Mouse (Mus musculus): ENCODE data around the gene Capns1. TPM values are rescaled to one million over a fixed set of nuclear protein-coding genes. Genes with fewer than 3 reads are reported as not detected.
A peak's percentile ranks its signal among the peaks of the same experiment; 100 is the strongest.

Gene Capns1
- polyA plus RNA-seq, 1 experiment from 2014 or later, result 84.1 TPM

DNA sequence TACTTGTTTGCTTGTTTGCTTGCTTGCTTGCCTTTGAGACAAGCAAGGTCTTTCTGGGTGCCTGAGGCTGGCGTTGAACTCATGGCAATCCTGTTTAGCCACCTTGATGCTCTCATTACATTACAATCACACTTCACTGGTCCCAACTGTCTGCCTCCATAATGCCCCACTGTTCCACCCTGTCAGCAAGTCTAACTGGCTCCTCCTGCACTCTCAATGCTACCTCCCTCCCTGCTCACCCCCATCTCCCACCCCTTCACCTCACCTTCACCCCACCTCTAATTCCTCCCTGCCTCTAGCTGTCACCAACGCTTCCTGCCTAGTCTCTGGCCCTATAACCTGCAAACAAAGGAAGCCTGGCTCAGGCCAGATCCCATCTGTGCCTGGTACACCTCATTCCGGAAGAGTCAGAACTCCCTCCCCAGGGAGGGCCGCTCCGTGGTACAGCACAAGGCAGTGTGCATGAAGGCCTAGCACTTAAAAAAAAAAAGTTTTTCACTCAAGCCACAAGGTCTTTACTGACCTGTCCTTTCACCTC, 950 bp downstream of the Capns1 start:
- DNase-seq (ENCODE audit: low spot score), result no peak
- 0 out of 2 replicates have a peak overlapping the region, but pooled peaks have one; percentile 52 for H3K27ac ChIP-seq

DNA sequence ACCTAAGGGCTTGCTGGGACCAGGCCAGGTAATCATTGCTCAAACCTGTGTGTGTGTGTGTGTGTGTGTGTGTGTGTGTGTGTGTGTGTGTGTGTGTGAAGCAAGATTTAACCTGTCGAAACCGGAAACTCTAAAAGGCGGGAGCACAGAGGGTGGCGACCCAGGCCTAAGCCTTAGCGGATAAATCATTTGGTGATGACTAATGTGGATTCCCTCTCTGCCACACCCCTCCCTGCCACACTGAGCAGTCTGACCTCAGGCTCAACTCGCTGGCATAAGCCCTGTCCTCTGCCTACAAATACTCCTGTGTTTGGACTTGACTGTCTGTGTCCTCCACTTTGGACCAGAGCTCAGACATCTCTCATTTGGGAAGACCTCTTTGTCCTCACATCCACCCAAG, 2.4 kb downstream of the Capns1 start:
- Histone ChIP-seq H3K4me1 (peaks cover 40% of the 10 kb centered on the region), H3K27ac (no peak overlapping the region), H3K36me3 (peaks cover 17% of the 10 kb centered on the region), H3K9me3 (no peaks in the 10 kb centered on the region), H3K4me3 (no peak overlapping the region), H3K27me3 (ENCODE audit: insufficient read depth, poor library complexity, severe bottlenecking) (no peaks in the 10 kb centered on the region)
- WGBS, result 81% methylated on average over 6 of the region's 6 CpGs
- no peak for DNase-seq (ENCODE audit: low spot score)

More for the DNA sequence above, 950 bp downstream of the Capns1 start:
- H3K27me3 ChIP-seq (ENCODE audit: insufficient read depth, poor library complexity, severe bottlenecking), result no peaks in the 10 kb centered on the region
- H3K4me3 ChIP-seq, result no peak overlapping the region; the same call in 1 of the 2 replicates
- peaks cover 39% of the 10 kb centered on the region for H3K4me1 ChIP-seq
- H3K36me3 ChIP-seq, result peaks cover 2% of the 10 kb centered on the region; the same call in 1 of the 2 replicates
- no peaks in the 10 kb centered on the region for H3K9me3 ChIP-seq
- WGBS, result 58% methylated on average over 5 of the region's 5 CpGs

DNA sequence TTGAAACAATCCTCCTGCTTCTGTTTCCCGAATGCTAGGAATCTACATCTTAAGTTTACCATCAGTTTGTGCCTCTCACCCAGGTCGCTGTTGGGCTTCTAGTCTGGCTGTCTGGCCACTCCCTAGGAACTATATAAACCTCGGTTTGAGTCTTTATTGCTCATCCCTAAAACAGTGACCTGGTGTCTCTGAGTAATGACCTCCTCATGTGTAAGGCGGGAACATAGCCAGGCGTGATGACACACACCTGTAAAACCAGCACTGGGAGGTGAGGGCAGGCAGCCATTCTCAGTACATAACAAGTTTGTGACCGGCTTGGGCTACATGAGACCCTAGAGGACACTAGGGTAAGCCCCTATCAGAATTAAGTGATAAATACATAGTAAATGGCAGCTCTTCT, 3.1 kb downstream of the Capns1 start:
- DNase-seq (ENCODE audit: low spot score), result no peak
- 70% methylated on average over 6 of the region's 6 CpGs for WGBS
- Histone ChIP-seq H3K27me3 (ENCODE audit: insufficient read depth, poor library complexity, severe bottlenecking) (no peaks in the 10 kb centered on the region), H3K36me3 (peaks cover 24% of the 10 kb centered on the region), H3K4me3 (peak overlapping the region; percentile 85; the same call in 1 of the 2 replicates), H3K9me3 (no peaks in the 10 kb centered on the region), H3K27ac (peak overlapping the region; percentile 90), H3K4me1 (peaks cover 40% of the 10 kb centered on the region)

DNA sequence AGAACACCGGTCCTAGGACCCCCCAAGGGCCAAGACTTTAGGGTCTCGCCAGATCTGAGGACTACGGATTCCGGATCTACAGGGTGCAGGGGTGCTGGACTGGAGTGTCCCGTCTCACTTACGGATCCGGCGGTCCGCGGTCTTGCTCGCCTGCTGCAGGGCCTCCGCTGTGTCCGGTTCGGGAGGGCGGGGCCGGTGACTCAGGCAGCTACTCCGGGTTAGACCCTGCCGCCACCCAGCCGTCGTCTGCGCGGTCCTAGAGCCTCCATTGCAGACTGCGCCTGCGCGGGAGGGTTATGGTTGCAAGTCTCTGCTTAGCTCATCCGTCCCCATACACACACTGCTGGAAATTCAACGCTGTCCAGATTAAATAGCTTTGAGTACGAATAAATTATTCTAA, 3.7 kb downstream of the Capns1 start:
- H3K27me3 ChIP-seq (ENCODE audit: insufficient read depth, poor library complexity, severe bottlenecking), result no peaks in the 10 kb centered on the region
- peaks cover 29% of the 10 kb centered on the region for H3K36me3 ChIP-seq
- peaks cover 40% of the 10 kb centered on the region for H3K4me1 ChIP-seq
- peak; percentile 99 for DNase-seq (ENCODE audit: low spot score)
- H3K9me3 ChIP-seq, result no peaks in the 10 kb centered on the region
- under 1% methylated on average over 28 of the region's 28 CpGs for WGBS
- peak overlapping the region; percentile 90 for H3K27ac ChIP-seq
- peak overlapping the region; percentile 85 for H3K4me3 ChIP-seq

DNA sequence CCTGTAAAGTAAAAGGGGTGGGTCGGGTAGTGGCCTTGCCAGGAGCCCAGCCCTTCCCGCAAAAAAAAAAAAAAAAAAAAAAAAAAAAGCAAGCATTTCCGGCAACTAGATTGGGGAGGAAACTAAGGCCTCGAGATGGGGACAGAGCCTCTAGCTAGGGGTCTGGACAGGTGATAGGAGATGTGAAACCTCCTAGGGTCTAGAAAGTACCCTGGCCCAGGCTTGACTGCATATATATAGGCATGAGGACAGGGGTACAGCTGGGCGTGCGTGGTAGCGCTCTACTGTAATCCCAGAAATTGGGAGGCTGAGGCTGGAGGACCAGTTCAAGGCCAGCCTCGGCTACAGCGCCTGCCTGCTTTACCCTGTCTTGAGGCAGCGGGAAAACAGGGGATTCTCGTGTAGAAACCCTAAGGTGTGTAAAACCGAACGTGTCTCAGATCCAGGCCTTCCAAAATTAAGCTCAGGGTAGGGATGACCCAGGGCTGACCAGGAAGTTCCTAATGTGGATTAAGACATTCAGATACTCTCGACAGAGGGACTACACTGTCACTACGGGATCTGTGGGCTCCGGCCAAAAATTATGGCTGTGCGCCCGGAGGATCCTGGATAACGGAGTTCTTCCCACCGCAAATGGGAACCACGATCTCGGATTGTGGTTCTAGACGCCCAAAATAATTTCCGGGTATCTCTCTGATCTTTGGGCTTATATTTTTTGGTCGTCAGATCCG, 4.3 kb downstream of the Capns1 start:
- under 1% methylated on average over 26 of the region's 26 CpGs for WGBS
- H3K9me3 ChIP-seq, result no peaks in the 10 kb centered on the region
- DNase-seq (ENCODE audit: low spot score), result no peak
- peak overlapping the region; percentile 90 for H3K27ac ChIP-seq
- peaks cover 40% of the 10 kb centered on the region for H3K4me1 ChIP-seq
- H3K4me3 ChIP-seq, result peak overlapping the region; percentile 85
- no peaks in the 10 kb centered on the region for H3K27me3 ChIP-seq (ENCODE audit: insufficient read depth, poor library complexity, severe bottlenecking)
- peaks cover 31% of the 10 kb centered on the region for H3K36me3 ChIP-seq

DNA sequence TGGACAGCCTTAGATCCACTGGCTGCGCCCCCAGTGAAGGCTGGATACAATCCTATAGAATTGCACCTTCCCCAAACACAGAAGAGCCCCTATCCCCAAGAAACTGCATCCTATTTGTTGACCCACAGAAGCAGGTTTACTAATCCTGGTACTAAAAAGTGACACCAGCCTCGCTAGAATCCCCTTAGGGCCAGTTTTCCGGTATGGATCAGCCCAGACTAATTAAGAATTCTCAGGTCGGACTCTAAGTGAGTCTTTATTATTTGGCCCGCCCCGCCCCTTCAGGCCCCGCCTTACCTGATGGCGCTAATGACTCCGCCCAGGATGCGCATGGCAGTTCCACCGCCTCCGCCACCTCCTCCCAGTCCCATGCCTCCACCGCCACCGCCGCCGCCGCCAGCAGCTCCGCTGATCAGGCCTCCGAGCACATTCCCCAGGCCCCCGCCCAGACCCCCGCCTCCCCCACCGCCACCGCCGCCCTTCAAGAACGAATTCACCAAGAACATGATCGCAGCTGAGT, 5.0 kb downstream of the Capns1 start:
- peak overlapping the region; percentile 85 for H3K4me3 ChIP-seq
- under 1% methylated on average over 26 of the region's 26 CpGs for WGBS
- no peaks in the 10 kb centered on the region for H3K27me3 ChIP-seq (ENCODE audit: insufficient read depth, poor library complexity, severe bottlenecking)
- peaks cover 38% of the 10 kb centered on the region for H3K36me3 ChIP-seq
- no peaks in the 10 kb centered on the region for H3K9me3 ChIP-seq
- peaks cover 40% of the 10 kb centered on the region for H3K4me1 ChIP-seq
- peak overlapping the region; percentile 90 for H3K27ac ChIP-seq
- DNase-seq (ENCODE audit: low spot score), result peak; percentile 95

DNA sequence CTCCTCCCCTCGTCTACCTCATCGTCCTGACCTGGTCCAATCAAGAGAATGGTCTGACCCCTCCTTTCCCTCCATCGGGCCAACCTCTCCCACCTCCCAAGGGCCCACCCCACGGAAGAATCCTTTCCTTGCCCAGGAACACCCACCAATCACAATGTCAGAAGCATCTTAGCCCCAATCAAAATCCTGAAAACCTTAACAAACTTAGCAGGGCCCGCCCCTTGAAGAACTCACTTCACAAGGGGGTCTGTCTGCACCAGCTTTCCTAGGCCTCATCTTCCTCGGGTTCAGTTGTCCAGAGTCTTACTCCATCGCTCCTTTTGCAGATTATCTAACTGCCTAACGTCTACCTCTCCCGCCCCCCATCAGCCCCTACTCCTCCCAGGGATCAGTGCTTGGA, 5.6 kb downstream of the Capns1 start:
- WGBS, result 24% methylated on average over 9 of the region's 9 CpGs
- DNase-seq (ENCODE audit: low spot score), result no peak
- H3K36me3 ChIP-seq, result peaks cover 44% of the 10 kb centered on the region
- H3K4me1 ChIP-seq, result peaks cover 35% of the 10 kb centered on the region
- peak overlapping the region; percentile 90 for H3K27ac ChIP-seq
- no peaks in the 10 kb centered on the region for H3K9me3 ChIP-seq
- peak overlapping the region; percentile 85 for H3K4me3 ChIP-seq
- H3K27me3 ChIP-seq (ENCODE audit: insufficient read depth, poor library complexity, severe bottlenecking), result no peaks in the 10 kb centered on the region

DNA sequence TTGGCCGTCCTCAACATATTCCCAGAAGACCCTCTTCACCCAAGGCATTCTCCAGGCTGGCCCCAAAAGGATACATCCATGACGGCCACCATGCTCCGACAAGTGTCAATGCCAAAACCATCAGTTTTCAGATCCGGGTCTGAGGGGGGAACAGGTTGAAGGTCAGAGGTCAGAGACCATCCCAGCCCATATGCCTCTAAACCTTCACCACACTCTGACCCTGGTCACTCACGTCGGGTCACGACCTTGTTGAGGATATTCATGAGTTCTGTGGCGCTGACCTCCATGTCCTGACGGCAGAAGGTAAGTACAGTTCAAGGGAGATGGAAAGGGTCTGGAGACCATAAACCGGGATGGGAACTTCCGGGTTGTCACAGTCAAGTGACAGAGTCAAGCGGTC, 6.5 kb downstream of the Capns1 start:
- peaks cover 53% of the 10 kb centered on the region for H3K36me3 ChIP-seq
- H3K27me3 ChIP-seq (ENCODE audit: insufficient read depth, poor library complexity, severe bottlenecking), result no peaks in the 10 kb centered on the region
- no peak overlapping the region for H3K4me3 ChIP-seq
- no peak for DNase-seq (ENCODE audit: low spot score)
- no peaks in the 10 kb centered on the region for H3K9me3 ChIP-seq
- no peak overlapping the region for H3K27ac ChIP-seq
- peaks cover 26% of the 10 kb centered on the region for H3K4me1 ChIP-seq
- WGBS, result 90% methylated on average over 12 of the region's 12 CpGs

DNA sequence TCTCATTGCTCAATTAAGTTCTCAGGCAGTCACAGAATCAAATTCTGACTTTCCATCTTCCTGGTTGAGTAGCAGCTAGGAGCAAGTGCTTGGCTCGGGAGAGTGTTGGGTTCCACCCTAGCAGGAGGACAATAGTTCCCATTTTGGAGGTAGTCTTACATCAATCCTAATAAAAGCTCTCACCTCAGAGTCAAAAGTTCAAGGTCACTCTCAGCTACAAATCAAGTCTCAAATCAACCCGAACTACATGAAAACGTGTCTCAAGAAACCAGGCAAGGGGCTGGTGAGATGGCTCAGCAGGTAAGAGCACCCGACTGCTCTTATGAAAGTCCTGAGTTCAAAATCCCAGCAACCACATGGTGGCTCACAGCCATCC, 9.5 kb downstream of the Capns1 start:
- 80% methylated on average over 4 of the region's 4 CpGs for WGBS
- DNase-seq (ENCODE audit: low spot score), result no peak
- peaks cover 29% of the 10 kb centered on the region for H3K4me1 ChIP-seq
- H3K36me3 ChIP-seq, result peaks cover 72% of the 10 kb centered on the region
- H3K27me3 ChIP-seq (ENCODE audit: insufficient read depth, poor library complexity, severe bottlenecking), result no peaks in the 10 kb centered on the region
- H3K27ac ChIP-seq, result no peak overlapping the region
- no peak overlapping the region for H3K4me3 ChIP-seq
- H3K9me3 ChIP-seq, result no peaks in the 10 kb centered on the region

DNA sequence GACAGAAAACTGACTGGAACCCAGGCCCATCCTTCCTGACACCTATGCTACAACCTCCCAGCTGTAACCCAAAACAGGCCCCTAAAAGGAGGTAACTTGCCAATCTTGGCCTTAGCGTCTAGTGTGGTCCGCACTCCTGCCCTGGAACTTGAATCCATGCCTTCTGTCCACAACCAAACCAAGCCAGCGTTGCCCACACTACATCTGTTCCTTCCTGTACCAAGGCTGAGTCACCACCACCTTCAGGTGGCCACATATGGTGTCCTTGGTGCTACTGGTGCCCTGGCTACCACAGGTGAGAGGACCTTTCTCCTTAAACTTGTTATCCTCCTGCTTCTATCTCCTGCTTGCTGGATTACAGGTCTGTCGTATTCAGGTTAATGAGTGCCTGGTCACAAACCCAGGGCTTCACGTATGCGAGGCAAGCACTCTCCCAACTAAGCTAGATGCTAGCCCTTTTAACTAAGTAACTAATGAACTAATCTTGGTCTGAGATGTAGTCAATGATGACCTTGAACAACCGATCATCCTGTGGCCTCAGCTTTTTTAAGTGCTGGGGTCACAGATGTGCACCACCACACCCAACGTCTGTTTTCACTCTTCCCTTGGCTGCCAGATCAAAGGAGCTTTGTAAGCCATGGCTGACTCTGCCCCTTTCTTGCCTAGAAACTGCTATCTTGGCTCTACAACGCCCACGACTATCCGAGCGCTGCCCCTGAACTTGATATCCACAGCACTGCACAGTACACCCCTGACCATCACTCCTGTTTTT, 10.1 kb downstream of the Capns1 start:
- no peaks in the 10 kb centered on the region for H3K27me3 ChIP-seq (ENCODE audit: insufficient read depth, poor library complexity, severe bottlenecking)
- no peak overlapping the region for H3K4me3 ChIP-seq
- no peak overlapping the region for H3K27ac ChIP-seq
- 76% methylated on average over 12 of the region's 12 CpGs for WGBS
- DNase-seq (ENCODE audit: low spot score), result no peak
- H3K4me1 ChIP-seq, result peaks cover 32% of the 10 kb centered on the region
- no peaks in the 10 kb centered on the region for H3K9me3 ChIP-seq
- peaks cover 72% of the 10 kb centered on the region for H3K36me3 ChIP-seq

DNA sequence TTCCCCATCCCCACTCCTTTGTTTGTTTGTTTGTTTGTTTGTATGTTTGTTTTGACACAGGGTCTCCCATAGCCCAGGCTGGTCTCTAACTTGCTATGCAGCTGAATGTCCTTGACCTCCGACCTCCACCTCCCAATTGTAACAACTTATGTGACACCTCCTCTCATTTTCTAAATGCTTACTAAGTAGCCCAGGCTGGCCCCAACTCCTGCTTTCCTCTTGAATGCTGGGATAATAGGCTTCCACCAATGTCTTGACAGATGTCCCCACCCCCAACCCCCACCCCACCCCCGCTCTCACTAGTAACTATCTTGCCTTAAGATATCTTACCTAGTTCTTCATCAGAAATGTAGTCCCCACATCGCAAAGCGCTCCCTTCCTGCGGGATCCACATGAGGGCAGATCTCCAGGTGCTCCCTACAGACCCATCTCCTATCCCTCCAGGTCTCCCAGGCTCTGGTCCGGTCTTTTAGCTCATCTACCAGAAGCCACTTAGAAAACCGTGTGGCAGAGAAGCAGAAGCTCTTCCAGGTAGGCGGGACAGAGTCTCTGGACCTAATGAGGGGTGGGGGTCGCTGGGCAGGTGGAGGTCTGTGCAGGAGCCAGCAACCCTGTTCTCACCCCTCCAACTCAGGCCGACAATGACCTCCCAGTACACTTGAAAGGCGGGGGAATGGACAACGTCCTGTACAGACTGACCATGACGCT, 13.8 kb downstream of the Capns1 start:
- Histone ChIP-seq H3K9me3 (no peaks in the 10 kb centered on the region), H3K27ac (peak overlapping the region; percentile 81; the same call in 1 of the 2 replicates), H3K4me3 (peak overlapping the region; percentile 58), H3K36me3 (peaks cover 45% of the 10 kb centered on the region), H3K4me1 (peaks cover 23% of the 10 kb centered on the region; the same call in 1 of the 2 replicates), H3K27me3 (ENCODE audit: insufficient read depth, poor library complexity, severe bottlenecking) (no peaks in the 10 kb centered on the region)
- WGBS, result 65% methylated on average over 13 of the region's 13 CpGs
- DNase-seq (ENCODE audit: low spot score), result no peak

DNA sequence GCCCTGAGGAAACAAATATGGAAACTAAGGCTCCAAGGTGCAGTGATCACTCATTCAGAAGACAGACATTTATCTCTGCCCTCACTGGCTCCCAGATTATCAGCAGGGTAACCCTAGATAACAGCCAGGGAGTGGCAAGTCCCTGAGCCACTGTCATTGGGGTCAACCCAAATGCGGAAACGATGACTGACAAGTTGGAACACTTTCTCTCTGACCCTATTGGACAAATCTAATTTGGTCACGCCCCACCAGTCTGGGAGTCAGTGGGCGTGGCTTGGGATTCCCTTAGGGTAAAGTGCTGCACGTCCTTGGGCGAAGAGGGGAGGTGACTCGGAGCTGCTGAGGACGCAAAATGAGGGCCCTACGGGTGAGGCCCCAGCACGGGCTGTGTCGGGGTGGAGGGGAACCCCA, 14.7 kb downstream of the Capns1 start, which contains the start of gene Cox7a1:
Gene Cox7a1, plus strand, starts transcription at position 266 of the 411 bp plus-strand sequence.
- 1% methylated on average over 11 of the region's 11 CpGs for WGBS
- Histone ChIP-seq H3K27ac (peak within 1 kb of the TSS; percentile 81), H3K4me3 (peak within 1 kb of the TSS; percentile 58), H3K36me3 (peaks cover 41% of the 10 kb centered on the region), H3K27me3 (ENCODE audit: insufficient read depth, poor library complexity, severe bottlenecking) (no peaks in the 10 kb centered on the region), H3K9me3 (no peaks in the 10 kb centered on the region), H3K4me1 (peaks cover 23% of the 10 kb centered on the region; the same call in 1 of the 2 replicates)
- DNase-seq (ENCODE audit: low spot score), result peak; percentile 96
